Mouse (Mus musculus) megakaryocyte-erythroid progenitor cell, adult 5 weeks (primary cell): ENCODE results near the gene Sall1. TPM values are rescaled to one million over a fixed set of nuclear protein-coding genes. Genes with fewer than 3 reads are reported as not detected.

Source experiments
- polyA plus RNA-seq: library from polyadenylated mRNA; stranded (reverse); fragments of >175 nt; gene quantifications from 2 replicates; pipeline ENCODE4 v1.2.3, GENCODE M21; 2012

Gene Sall1
- polyA plus RNA-seq: not detected in 2 replicates

GRCm38 (mm10) chr8:89043940-89044339 lies at the start of gene Sall1:
Sall1 (minus strand) TSS chr8:89044162.

